30 mouse cellular contexts compared by ENCODE assay signal in genomic region chr15:42127471-42127870, GRCm38 (mm10).
"Had no signal": no experiment of that assay in that cellular context is flagged by ENCODE, and none has a peak within 500 bp of the region (broad histone marks: within the 10 kb centered on the region; RNA-seq: fewer than 3 reads in every experiment).

No protein-coding gene starts in this region.

- DNase-seq: left cerebral cortex, postnatal 4 days; liver; liver, embryonic 13.5 days; liver, postnatal 0 days; lung, adult 18-20 months; lung, adult 2 months; lung, embryonic 14.5 days; lung, postnatal 10 days; lung, postnatal 14 days; lung, postnatal 36 days; lung, postnatal 4 days had no signal

- H3K4me1 ChIP-seq: limb, embryonic 10.5 days; limb, embryonic 12.5 days; limb, embryonic 13.5 days; limb, embryonic 15.5 days; liver, embryonic 12.5 days; liver, embryonic 13.5 days; liver, embryonic 15.5 days; lung, embryonic 15.5 days; megakaryocyte, embryonic 14.5 days; midbrain, embryonic 12.5 days; midbrain, embryonic 13.5 days; midbrain, embryonic 15.5 days; neural tube, embryonic 12.5 days had no signal

- H3K4me3 ChIP-seq: limb, embryonic 10.5 days; limb, embryonic 12.5 days; limb, embryonic 13.5 days; limb, embryonic 15.5 days; liver, embryonic 12.5 days; liver, embryonic 13.5 days; liver, embryonic 15.5 days; lung, embryonic 15.5 days; megakaryocyte, embryonic 14.5 days; midbrain, embryonic 12.5 days; midbrain, embryonic 13.5 days; midbrain, embryonic 15.5 days; myocyte; neural tube, embryonic 12.5 days had no signal

- H3K9ac ChIP-seq: limb, embryonic 12.5 days; limb, embryonic 13.5 days; limb, embryonic 15.5 days; liver, embryonic 12.5 days; liver, embryonic 13.5 days; liver, embryonic 14.5 days; liver, embryonic 15.5 days; liver, postnatal 0 days; lung, embryonic 14.5 days; lung, embryonic 15.5 days; midbrain, embryonic 12.5 days; midbrain, embryonic 13.5 days; midbrain, embryonic 15.5 days; neural tube, embryonic 12.5 days had no signal

- H3K36me3 ChIP-seq: limb, embryonic 10.5 days; limb, embryonic 12.5 days; limb, embryonic 13.5 days; limb, embryonic 15.5 days; liver, embryonic 12.5 days; liver, embryonic 13.5 days; liver, embryonic 15.5 days; lung, embryonic 15.5 days; midbrain, embryonic 12.5 days; midbrain, embryonic 13.5 days; midbrain, embryonic 15.5 days; neural tube, embryonic 12.5 days had no signal

- H3K27ac ChIP-seq: limb, embryonic 10.5 days; limb, embryonic 12.5 days; limb, embryonic 13.5 days; limb, embryonic 15.5 days; liver, embryonic 12.5 days; liver, embryonic 13.5 days; liver, embryonic 14.5 days; liver, embryonic 15.5 days; lung, embryonic 15.5 days; macrophage; midbrain, embryonic 12.5 days; midbrain, embryonic 13.5 days; midbrain, embryonic 15.5 days; neural tube, embryonic 12.5 days had no signal

- ATAC-seq: liver, embryonic 12.5 days; liver, postnatal 0 days; lung, postnatal 0 days; midbrain, embryonic 13.5 days; midbrain, embryonic 15.5 days; midbrain, embryonic 16.5 days had no signal

- H3K4me2 ChIP-seq: limb, embryonic 12.5 days; limb, embryonic 13.5 days; limb, embryonic 15.5 days; liver, embryonic 11.5 days; liver, embryonic 12.5 days; liver, embryonic 13.5 days; liver, embryonic 15.5 days; lung, embryonic 14.5 days; lung, embryonic 15.5 days; midbrain, embryonic 11.5 days; midbrain, embryonic 12.5 days; midbrain, embryonic 13.5 days; midbrain, embryonic 15.5 days; neural tube, embryonic 12.5 days had no signal

- H3K27me3 ChIP-seq: limb, embryonic 12.5 days; limb, embryonic 13.5 days; limb, embryonic 15.5 days; liver, embryonic 12.5 days; liver, embryonic 13.5 days; liver, embryonic 15.5 days; lung, embryonic 15.5 days; megakaryocyte, embryonic 14.5 days; midbrain, embryonic 12.5 days; midbrain, embryonic 13.5 days; midbrain, embryonic 15.5 days; neural tube, embryonic 12.5 days had no signal

- H3K9me3 ChIP-seq: limb, embryonic 10.5 days; limb, embryonic 12.5 days; limb, embryonic 13.5 days; limb, embryonic 15.5 days; liver, embryonic 12.5 days; liver, embryonic 13.5 days; liver, embryonic 15.5 days; lung, embryonic 15.5 days; megakaryocyte, embryonic 14.5 days; midbrain, embryonic 12.5 days; midbrain, embryonic 13.5 days; midbrain, embryonic 15.5 days; neural tube, embryonic 12.5 days had no signal
